Mouse (Mus musculus): ENCODE measurements around the gene Duxf3. TPM values are rescaled to one million over a fixed set of nuclear protein-coding genes. Genes with fewer than 3 reads are reported as not detected.

The Duxf3 gene
- polyA plus RNA-seq, 1 experiment from 2014 or later, result not detected

Other genes with a start within 250 kb of the Duxf3 start
- gene AW822073, start 7.7 kb downstream of the Duxf3 start, polyA plus RNA-seq (2015; fragmentation: Nextera tagmentation; extraction: Ambion mirVana), result not detected in 2 replicates
- gene Gm4981, start 4.0 kb upstream of the Duxf3 start, polyA plus RNA-seq (2015; fragmentation: Nextera tagmentation; extraction: Ambion mirVana), result not detected in 2 replicates
- gene Gcc2, start 22.8 kb upstream of the Duxf3 start, polyA plus RNA-seq (2015; fragmentation: Nextera tagmentation; extraction: Ambion mirVana), result 45.3 and 48.2 TPM in 2 replicates
- 160 and 177 TPM in 2 replicates for gene Lims1, start 90.8 kb upstream of the Duxf3 start, polyA plus RNA-seq (2015; fragmentation: Nextera tagmentation; extraction: Ambion mirVana)
- gene Ranbp2, start 214.2 kb upstream of the Duxf3 start, polyA plus RNA-seq (2015; fragmentation: Nextera tagmentation; extraction: Ambion mirVana), result 14.0 and 15.2 TPM in 2 replicates

Data from heart, embryonic 13.5 days (tissue).